Mouse (Mus musculus): ENCODE results near the gene Chd1l. TPM values are rescaled to one million over a fixed set of nuclear protein-coding genes. Genes with fewer than 3 reads are reported as not detected.

Gene Chd1l
- total RNA-seq, 2 experiments from 2014 or later, result 9.2 to 10.3 TPM

GRCm38 (mm10) chr3:97540171-97540570, 69.8 kb downstream of the Chd1l start:
- intact Hi-C loops (cut with DNase I), result no loop called here
- DNase-seq (ENCODE audit: low spot score in 2 of 2), result no peak

DNA sequence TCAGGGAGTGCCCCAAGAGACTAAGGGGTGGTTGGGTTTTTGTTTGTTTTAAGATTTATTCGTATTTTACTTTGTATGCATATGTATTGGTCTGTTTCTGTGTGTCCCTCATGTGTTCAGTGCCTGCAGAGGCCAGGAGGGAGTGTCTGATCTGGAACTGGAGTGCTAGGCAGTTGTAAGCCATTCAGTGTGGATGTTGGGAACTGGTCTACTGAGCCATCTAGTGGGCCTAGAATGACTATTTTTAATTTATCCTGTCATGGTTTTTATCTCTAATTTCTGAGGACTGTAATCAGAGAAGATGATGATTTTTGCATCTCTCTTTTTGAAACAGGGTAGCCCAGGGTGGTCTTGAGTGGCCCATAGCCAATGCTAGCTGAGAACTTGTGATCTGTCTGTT, 71.4 kb downstream of the Chd1l start:
- intact Hi-C loops (cut with DNase I), result loop anchor here (2.0 kb wide), 1 partner anchor 144 kb away; no protein-coding TSS in a partner anchor
- DNase-seq (ENCODE audit: low spot score in 2 of 2), result no peak

GRCm38 (mm10) chr3:97537006-97537405, 73.0 kb downstream of the Chd1l start:
- intact Hi-C loops (cut with DNase I), result no loop called here
- DNase-seq (ENCODE audit: low spot score in 2 of 2), result no peak

DNA sequence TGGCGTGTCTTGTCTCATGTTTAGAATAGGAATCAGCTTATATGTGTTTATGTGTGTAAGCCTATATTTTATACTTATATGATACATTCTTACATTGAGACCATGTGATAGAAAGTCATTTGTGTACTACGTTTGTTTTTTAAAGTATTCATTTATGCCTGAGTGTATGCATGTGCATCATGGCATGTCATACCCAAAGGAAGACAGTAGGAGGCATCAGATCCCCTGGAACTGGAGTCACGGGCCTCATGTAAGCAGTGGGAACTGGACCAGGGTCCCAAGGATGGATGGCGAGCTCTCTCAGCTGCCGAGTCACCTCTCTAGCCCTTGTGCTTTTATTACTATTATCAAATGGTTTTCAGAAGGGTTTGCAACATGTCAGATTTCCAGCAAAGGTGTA, 74.3 kb downstream of the Chd1l start:
- intact Hi-C loops (cut with DNase I), result no loop called here

DNA sequence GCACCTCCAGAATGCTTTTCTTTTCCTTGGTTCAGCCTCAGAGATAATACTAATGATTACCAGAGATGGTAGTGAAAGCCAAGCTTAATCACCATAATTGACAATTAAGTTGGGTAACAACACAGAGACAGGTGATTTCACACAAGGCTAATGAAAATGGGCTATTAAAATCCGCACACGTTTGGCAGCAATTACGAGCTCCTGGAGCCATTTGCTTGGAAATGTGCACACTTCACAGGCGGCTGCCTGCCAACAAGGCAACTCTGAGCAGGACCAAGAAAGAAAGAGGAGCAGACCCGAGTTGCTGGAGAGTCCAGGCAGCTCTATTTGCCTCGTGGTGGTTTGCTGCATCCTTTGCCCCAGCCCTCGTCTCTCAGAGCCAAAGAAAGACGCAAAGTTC, 84.5 kb downstream of the Chd1l start:
- DNase-seq (ENCODE audit: low spot score in 2 of 2), result no peak

More for the DNA sequence above, 74.3 kb downstream of the Chd1l start:
- DNase-seq (ENCODE audit: low spot score in 2 of 2), result no peak

DNA sequence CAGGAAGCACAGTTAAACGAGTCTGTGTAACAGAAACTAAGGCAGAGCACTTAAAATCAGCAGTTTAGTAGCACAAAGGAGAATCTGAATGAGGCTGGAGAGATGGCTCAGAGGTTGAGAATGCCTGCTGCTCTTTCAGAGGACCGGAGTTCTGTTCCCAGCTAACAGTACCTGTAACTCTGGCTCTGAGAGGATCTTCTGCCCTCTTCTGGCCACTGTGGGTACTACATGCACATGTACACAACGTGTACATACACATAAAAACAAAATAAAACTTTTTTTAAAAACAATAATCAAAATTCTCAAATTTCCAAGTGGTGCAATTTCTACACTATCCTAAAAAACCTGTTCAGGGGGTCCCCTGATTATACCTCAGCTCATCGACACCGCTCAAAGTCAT, 85.2 kb downstream of the Chd1l start:
- intact Hi-C loops (cut with DNase I), result loop anchor here (5.0 kb wide), 1 partner anchor 228 kb away; the partner anchor contains the start of gene Bcl9
- peak in 1 of 2 experiments; percentile 19 for DNase-seq (ENCODE audit: low spot score in 2 of 2)

More for the DNA sequence above, 84.5 kb downstream of the Chd1l start:
- intact Hi-C loops (cut with DNase I), result no loop called here

DNA sequence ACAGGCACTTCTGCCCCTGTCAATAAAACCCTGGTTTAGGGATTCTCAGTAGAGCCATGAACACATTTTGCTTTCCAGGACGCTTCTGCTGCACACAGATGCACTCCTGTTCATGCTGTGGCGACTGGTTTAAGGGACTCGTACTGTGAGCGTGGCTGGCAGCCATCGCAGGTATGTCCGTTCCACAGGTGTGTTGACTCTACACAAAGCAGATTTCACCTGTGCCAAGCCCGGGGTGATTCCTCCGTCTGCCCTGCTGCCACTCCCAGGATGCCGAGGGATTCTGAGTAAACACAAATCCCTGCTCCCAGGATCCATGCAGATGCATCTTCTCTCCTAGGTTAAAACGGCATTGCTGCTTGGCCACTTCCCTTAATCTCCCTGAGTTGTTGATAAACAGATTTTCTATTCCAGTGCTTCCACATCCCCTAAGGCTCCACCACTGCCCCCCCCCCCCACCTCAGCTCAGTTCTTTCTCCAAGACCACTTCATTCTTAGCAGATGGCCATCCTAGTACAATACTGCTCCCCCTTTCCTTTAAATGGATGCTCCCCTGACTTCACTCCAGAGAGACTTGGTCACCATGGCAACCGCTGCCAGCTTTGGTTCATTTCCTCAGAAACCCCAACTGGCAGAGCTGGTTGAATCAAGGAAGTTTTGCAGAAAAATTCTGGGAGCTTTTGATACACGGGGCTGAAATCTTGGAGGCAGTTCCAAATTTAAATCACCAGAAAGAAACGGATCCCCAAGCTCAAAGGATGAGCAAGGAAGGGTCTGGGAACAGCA, 87.9 kb downstream of the Chd1l start:
- intact Hi-C loops (cut with DNase I), result loop anchor here (5.0 kb wide), 1 partner anchor 225 kb away; the partner anchor contains the start of gene Bcl9
- DNase-seq (ENCODE audit: low spot score in 2 of 2), result peak; percentile 84 to 96

DNA sequence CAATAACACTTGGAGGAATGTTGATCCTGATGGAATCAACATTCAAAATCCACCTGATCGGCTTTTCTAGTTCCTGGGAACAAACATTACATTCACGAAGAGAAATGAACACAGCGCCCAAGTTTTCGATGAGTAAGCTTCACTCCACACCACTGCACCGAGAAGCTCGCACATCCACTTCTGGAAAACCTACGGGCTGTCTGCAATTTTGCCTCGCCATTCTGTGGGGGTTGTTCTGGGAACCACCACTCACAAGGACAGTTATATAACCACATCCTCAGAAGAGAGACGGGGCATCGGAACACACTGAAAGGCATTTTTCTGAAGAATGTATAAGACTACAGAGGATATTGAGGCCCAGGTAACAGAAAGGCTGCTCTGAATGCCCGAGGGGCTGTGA, 90.1 kb downstream of the Chd1l start:
- peak in 1 of 2 experiments; percentile 66 for DNase-seq (ENCODE audit: low spot score in 2 of 2)
- intact Hi-C loops (cut with DNase I), result loop anchor here (5.0 kb wide), 1 partner anchor 223 kb away; the partner anchor contains the start of gene Bcl9

GRCm38 (mm10) chr3:97512296-97512695, 97.7 kb downstream of the Chd1l start:
- intact Hi-C loops (cut with DNase I), result no loop called here

More at GRCm38 (mm10) chr3:97512296-97512695, 97.7 kb downstream of the Chd1l start:
- DNase-seq (ENCODE audit: low spot score in 2 of 2), result no peak

Other genes starting within 250 kb of the Chd1l start
- not detected for gene Olfr1402, start 188.2 kb downstream of the Chd1l start, total RNA-seq (2021)
- 1 to 10 TPM; 2.5 to 4.1 TPM for gene Fmo5, start 18.6 kb upstream of the Chd1l start, total RNA-seq (2021)
- 10 to 100 TPM; 27.9 to 30.6 TPM for gene Prkab2, start 48.0 kb upstream of the Chd1l start, total RNA-seq (2021)
- not detected for gene Gm17651, start 64.5 kb upstream of the Chd1l start, total RNA-seq (2021)

Data from left cerebral cortex, postnatal 25 days (tissue).